Mouse (Mus musculus) telencephalon, adult 2 months (tissue): Measurements from ENCODE around the gene Gm17622.

Source experiments
- DNase-seq: peaks from one replicate; pipeline ENCODE4 v3.0.0-alpha.2; 2011; ENCODE audit warnings: low read depth, low spot score

Gm17622 gene

DNA sequence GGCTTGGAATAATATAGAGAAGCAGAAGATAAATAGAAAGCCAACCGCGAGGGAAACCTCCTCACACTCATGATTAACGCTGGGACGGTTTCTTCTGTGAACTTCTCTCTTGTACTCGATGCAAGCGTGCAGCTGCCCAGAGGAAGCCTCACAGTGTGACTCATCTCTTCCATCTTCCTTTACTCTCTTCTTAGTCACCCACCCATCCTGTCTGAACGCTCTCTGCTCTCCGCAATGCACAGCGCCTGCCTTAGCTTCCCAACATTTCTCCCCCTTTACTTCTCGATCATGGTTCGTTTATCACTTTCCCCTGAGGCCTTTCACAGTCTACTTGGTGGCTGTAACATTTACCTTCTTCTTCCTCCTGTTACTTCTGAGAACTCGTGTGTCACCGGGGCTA, 20.1 kb downstream of the Gm17622 start:
- DNase-seq, result peak; percentile 33

GRCm38 (mm10) chr13:96511262-96511661, 20.7 kb downstream of the Gm17622 start:
- no peak for DNase-seq

GRCm38 (mm10) chr13:96511893-96512292, 21.4 kb downstream of the Gm17622 start:
- no peak for DNase-seq

GRCm38 (mm10) chr13:96514154-96514942, 23.8 kb downstream of the Gm17622 start:
- no peak for DNase-seq

DNA sequence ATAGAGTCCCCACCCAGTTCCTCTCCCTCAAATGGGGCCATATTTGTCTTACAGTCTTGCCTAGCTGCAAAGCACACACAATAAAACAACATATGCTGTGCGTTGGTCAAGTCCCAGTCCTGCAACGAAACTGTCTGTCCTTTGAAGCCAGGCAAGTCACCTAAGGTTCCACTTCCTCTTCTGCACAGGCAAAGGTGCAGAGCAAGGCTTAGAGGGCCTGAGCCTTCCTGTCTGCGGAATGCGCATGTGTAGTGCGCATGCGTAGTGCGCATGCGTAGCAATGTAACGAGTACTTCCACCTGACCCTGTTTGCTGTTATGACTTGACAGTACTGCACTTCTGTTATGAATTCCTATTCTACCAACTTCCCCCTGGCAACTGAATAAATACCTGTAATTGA, 25.7 kb downstream of the Gm17622 start:
- no peak for DNase-seq

GRCm38 (mm10) chr13:96517335-96517734, 26.8 kb downstream of the Gm17622 start:
- DNase-seq, result no peak

DNA sequence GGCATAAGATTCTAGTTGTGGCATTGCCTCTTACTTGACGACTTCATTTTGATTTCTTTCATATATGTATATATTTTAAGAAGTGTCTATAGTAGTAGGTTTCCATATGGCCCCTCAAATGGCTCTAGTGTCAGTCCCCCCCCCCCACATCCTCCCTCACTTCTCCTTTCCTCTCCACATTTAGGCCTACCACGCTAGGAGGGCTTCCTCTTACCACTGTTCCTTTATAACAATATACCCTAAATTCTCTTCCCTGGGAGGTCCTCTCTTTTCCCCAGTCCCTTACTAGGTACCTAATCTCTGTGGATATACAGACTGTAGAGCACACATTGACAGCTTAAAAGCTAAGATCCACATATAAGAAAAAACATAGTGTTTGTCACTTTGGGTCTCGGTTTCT, 30.8 kb downstream of the Gm17622 start:
- no peak for DNase-seq

- no peak for DNase-seq
These were observed 36.5 kb downstream of the Gm17622 start for GRCm38 (mm10) chr13:96527022-96527421.

- no peak for DNase-seq
These were observed 37.3 kb downstream of the Gm17622 start for GRCm38 (mm10) chr13:96527856-96528255.

DNA sequence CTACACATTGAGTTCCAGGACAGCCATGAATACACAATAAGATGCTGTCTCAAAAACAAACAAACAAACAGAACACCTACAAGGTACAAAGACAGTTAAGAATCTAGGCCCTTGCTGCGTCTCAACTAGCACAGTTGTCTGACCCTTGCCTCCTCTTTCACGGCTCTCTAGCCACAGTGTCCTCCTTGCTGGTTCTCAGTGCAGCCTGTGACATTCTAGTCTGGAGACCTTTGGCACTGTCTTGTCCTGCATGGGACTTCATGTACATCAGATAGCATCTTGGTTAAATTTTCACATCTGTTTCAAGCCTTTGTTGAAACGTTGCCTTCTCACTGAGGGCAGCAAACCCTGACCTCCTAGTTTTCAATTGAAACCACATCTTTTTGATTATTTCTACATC, 38.2 kb downstream of the Gm17622 start:
- DNase-seq, result no peak

DNA sequence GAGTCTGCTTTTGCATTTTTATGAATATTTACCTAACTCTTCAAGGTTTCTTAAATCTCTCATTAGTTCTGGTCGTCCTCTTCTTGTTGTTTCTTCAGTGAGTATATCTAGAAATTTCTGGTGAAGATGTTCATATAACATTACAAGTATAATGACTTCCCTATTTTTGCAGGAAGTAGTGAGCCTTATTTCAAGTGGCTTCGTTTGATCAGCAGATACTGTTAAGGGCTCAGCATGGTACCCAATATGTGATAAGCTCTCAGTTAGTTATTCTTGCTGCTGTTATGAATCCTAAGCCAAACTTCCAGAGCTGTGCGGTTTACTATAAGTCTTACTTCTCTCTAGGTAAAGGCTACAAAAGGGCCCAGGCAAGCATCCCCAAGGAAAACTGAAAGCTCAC, 39.0 kb downstream of the Gm17622 start:
- no peak for DNase-seq

GRCm38 (mm10) chr13:96530064-96530463, 39.5 kb downstream of the Gm17622 start:
- DNase-seq, result no peak

- no peak for DNase-seq
These were observed 41.6 kb downstream of the Gm17622 start for GRCm38 (mm10) chr13:96532176-96532575.

GRCm38 (mm10) chr13:96533742-96534141, 43.2 kb downstream of the Gm17622 start:
- DNase-seq, result no peak

GRCm38 (mm10) chr13:96536821-96537572, 46.5 kb downstream of the Gm17622 start:
- no peak for DNase-seq

DNA sequence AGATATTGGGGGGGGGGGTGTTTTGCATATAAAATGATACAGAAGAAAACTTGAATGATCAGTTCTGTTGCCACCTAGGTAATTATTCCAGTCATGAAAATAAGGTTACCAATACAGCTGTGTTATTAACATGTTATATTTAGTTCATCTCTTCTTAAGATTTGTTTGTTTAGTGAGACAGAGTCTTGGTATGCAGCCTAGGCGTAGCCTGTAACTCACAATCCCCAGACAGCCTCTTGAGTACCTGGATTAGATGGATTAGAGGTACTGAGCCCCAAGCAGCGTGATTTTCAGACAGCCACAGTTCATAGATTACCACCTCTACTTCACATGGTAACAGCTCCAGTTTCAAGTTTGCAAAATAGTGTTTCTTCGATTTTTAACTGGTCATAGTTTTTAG, 47.6 kb downstream of the Gm17622 start:
- no peak for DNase-seq
